In the genomic region with DNA sequence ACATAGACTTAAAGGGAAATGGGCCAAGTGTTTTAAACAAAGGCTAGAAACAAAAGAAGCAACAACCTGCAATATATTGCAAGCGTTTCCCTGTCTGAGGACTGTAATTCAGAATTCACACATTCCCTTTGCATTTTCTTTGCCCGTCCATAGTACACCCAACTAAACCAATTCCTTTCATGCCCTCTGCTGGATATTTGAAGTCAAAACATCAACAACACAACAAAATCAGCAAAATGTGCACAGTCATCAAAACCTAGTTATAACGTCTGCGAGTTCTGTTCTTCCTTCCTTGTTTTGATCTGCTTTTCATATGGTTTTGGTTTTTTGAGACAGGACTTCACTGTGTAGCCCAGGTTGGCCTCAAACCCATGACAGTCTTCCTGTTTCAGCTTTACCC, we compare ENCODE assay signal across 13 mouse cellular contexts.
DNase-seq lines count a peak whose midpoint lies in the region; ATAC-seq and TF ChIP-seq lines count a peak whose summit lies in the region.
"Had no signal": no experiment of that assay in that cellular context is flagged by ENCODE, and none has a peak within 500 bp of the region (broad histone marks: within the 10 kb centered on the region; RNA-seq: fewer than 3 reads in every experiment).

No protein-coding gene starts in this region.

- no peak for ATAC-seq in heart, postnatal 0 days (ENCODE audit: insufficient read depth, low read depth)
- ATAC-seq in heart, embryonic 12.5 days (ENCODE audit: insufficient number of reproducible peaks, low FRiP score) = no peak
- ATAC-seq: forebrain, embryonic 16.5 days had no signal

- H3K79me2 ChIP-seq in liver, adult 2 months (ENCODE audit: control insufficient read depth, insufficient read depth, low read length) = no peaks in the 10 kb centered on the region

- H3K4me3 ChIP-seq in heart, postnatal 0 days (ENCODE audit: low read depth, low read length) = no peak overlapping the region
- no peak overlapping the region for H3K4me3 ChIP-seq in heart, embryonic 12.5 days
- no peak overlapping the region for H3K4me3 ChIP-seq in liver, adult 2 months (ENCODE audit: insufficient read depth, low read depth, low read length)
- H3K4me3 ChIP-seq: heart, embryonic 15.5 days; hindbrain, embryonic 15.5 days; liver, embryonic 15.5 days had no signal

- TF ChIP-seq EP300 in heart, postnatal 0 days (IDR thresholded peaks at IDR 0.05; ENCODE audit: low read depth) = no peak

- H3K4me1 ChIP-seq in heart, postnatal 0 days (ENCODE audit: control insufficient read depth, insufficient read depth) = no peaks in the 10 kb centered on the region
- no peaks in the 10 kb centered on the region for H3K4me1 ChIP-seq in heart, embryonic 12.5 days (replicated peaks)
- no peaks in the 10 kb centered on the region for H3K4me1 ChIP-seq in liver, adult 2 months (ENCODE audit: control insufficient read depth, insufficient read depth, low read length)
- H3K4me1 ChIP-seq: heart, embryonic 15.5 days; hindbrain, embryonic 15.5 days; liver, embryonic 15.5 days had no signal

- H3K4me2 ChIP-seq in heart, postnatal 0 days (ENCODE audit: low read depth, low read length) = no peak overlapping the region
- H3K4me2 ChIP-seq in heart, embryonic 12.5 days = no peak overlapping the region
- H3K4me2 ChIP-seq: heart, embryonic 15.5 days; hindbrain, embryonic 15.5 days; liver, embryonic 15.5 days had no signal

- H3K27me3 ChIP-seq in heart, postnatal 0 days (ENCODE audit: control insufficient read depth, insufficient read depth, low read length) = no peaks in the 10 kb centered on the region
- H3K27me3 ChIP-seq in heart, embryonic 12.5 days (replicated peaks) = no peaks in the 10 kb centered on the region
- H3K27me3 ChIP-seq in liver, adult 2 months (ENCODE audit: control insufficient read depth, insufficient read depth, low read length) = no peaks in the 10 kb centered on the region
- H3K27me3 ChIP-seq: heart, embryonic 15.5 days; hindbrain, embryonic 15.5 days; liver, embryonic 15.5 days had no signal

- H3K9me3 ChIP-seq in heart, postnatal 0 days (replicated peaks; ENCODE audit: control insufficient read depth, low read length) = no peaks in the 10 kb centered on the region
- H3K9me3 ChIP-seq in heart, embryonic 12.5 days (replicated peaks) = peaks cover 5% of the 10 kb centered on the region; the same call in 1 of the 2 replicates
- H3K9me3 ChIP-seq: heart, embryonic 15.5 days; hindbrain, embryonic 15.5 days; liver, embryonic 15.5 days had no signal

- no peak overlapping the region for H3K9ac ChIP-seq in heart, postnatal 0 days (replicated peaks; ENCODE audit: low read depth, low read length)
- H3K9ac ChIP-seq in heart, embryonic 12.5 days = no peak overlapping the region
- H3K9ac ChIP-seq in liver, adult 2 months (ENCODE audit: low read depth, low read length) = no peak overlapping the region
- H3K9ac ChIP-seq: heart, embryonic 15.5 days; hindbrain, embryonic 15.5 days; liver, embryonic 15.5 days had no signal

- H3K27ac ChIP-seq in heart, postnatal 0 days (ENCODE audit: low read depth) = no peak overlapping the region
- no peak overlapping the region for H3K27ac ChIP-seq in heart, embryonic 12.5 days (ENCODE audit: poor library complexity, severe bottlenecking)
- no peak overlapping the region for H3K27ac ChIP-seq in liver, adult 2 months (replicated peaks; ENCODE audit: insufficient read depth, low read depth, low read length)
- H3K27ac ChIP-seq: heart, embryonic 15.5 days; hindbrain, embryonic 15.5 days; liver, embryonic 15.5 days had no signal

- no peak for TF ChIP-seq POLR2A in liver, adult 2 months (IDR thresholded peaks at IDR 0.05; ENCODE audit: extremely low read depth, insufficient read depth, low read length)

- 71% methylated on average over 4 of the region's 4 CpGs for WGBS in heart, postnatal 0 days
- 66% methylated on average over 4 of the region's 4 CpGs for WGBS in heart, embryonic 12.5 days
- WGBS in liver, adult 2 months = 63% methylated on average over 4 of the region's 4 CpGs

- DNase-seq in heart, postnatal 0 days (ENCODE audit: low spot score) = peak; percentile 37
- DNase-seq in liver, adult 2 months (ENCODE audit: extremely low read depth, low read depth, low spot score) = peak; percentile 45
- no peak for DNase-seq in liver
- DNase-seq in A20 (ENCODE audit: low read depth, low spot score) = peak; percentile 16
- DNase-seq in NIH3T3 (ENCODE audit: low read depth) = peak; percentile 50
- DNase-seq in c-Kit-positive CD71-positive TER-119-positive erythroid progenitor cells, embryonic 14.5 days (ENCODE audit: low spot score) = no peak
- no peak for DNase-seq in frontal cortex, postnatal 14 days (ENCODE audit: low spot score in 2 of 2)
- DNase-seq: gastrocnemius, postnatal 36 days had no signal

- H3K36me3 ChIP-seq in heart, postnatal 0 days (replicated peaks; ENCODE audit: control insufficient read depth, insufficient read depth, low read length) = no peaks in the 10 kb centered on the region
- H3K36me3 ChIP-seq in heart, embryonic 12.5 days = no peaks in the 10 kb centered on the region
- H3K36me3 ChIP-seq in liver, adult 2 months (ENCODE audit: control insufficient read depth, insufficient read depth, low read length) = no peaks in the 10 kb centered on the region
- H3K36me3 ChIP-seq: heart, embryonic 15.5 days; hindbrain, embryonic 15.5 days; liver, embryonic 15.5 days had no signal

- peak; percentile 50 for TF ChIP-seq CTCF in heart, postnatal 0 days (IDR thresholded peaks at IDR 0.05; ENCODE audit: low read depth)
- TF ChIP-seq CTCF in liver, adult 2 months (IDR thresholded peaks at IDR 0.05; ENCODE audit: low read depth, low read length) = peak; percentile 22; the same call in 1 of the 2 replicates

Comparison
In these comparisons a context has a peak if more than half of its experiments do, and no peak if none do; other contexts are left out.
1. DNase-seq: peak in heart, postnatal 0 days (single experiment), liver, adult 2 months (single experiment), A20 (single experiment) and NIH3T3 (single experiment); none in liver (single experiment), c-Kit-positive CD71-positive TER-119-positive erythroid progenitor cells, embryonic 14.5 days (single experiment) and frontal cortex, postnatal 14 days (0 of 2).